Mouse (Mus musculus) megakaryocyte, embryonic 14.5 days (primary cell): ENCODE results near the gene Smad6.

Experiments used
- FLI1 ChIP-seq: IDR thresholded peaks from 2 replicates; pipeline ENCODE4 v1.6.1; 2012; ENCODE audit warnings: low read length, inconsistent platforms, mixed read lengths
- GATA1 ChIP-seq: IDR thresholded peaks from 3 replicates; pipeline ENCODE4 v1.6.1; 2012; ENCODE audit warnings: mixed read lengths, low read length, inconsistent platforms, borderline replicate concordance

- no peak for TF ChIP-seq GATA1
- no peak for TF ChIP-seq FLI1
Measured at GRCm38 (mm10) chr9:64029908-64030631, 8.2 kb upstream of the Smad6 start.
